Mouse (Mus musculus) hindbrain, embryonic 12.5 days (tissue): Measurements from ENCODE around the gene Stmn3. TPM values are rescaled to one million over a fixed set of nuclear protein-coding genes. Genes with fewer than 3 reads are reported as not detected.
A peak's percentile ranks its signal among the peaks of the same experiment; 100 is the strongest.
"Not testable (repeated sequence)": the region's sequence is repeated elsewhere in the genome, so short reads cannot be mapped to it uniquely, and the experiment has no call there.

Experiments used
- ATAC-seq: fragments of 200-750 bp; cut with Nextera tagmentation; 2 replicates; pipeline ENCODE4 v1.8.0; 2017; ENCODE audit warnings: moderate TSS enrichment; ENCODE audit not compliant: low FRiP score
- H3K27ac ChIP-seq: fragments of 300-500 bp; sonication (generic); 2 replicates; pipeline ENCODE4 v1.5.1; 2016; ENCODE audit warnings: mild to moderate bottlenecking
- H3K27me3 ChIP-seq: fragments of 300-500 bp; sonication (generic); 2 replicates; pipeline ENCODE4 v1.6.1; 2016; ENCODE audit warnings: mild to moderate bottlenecking
- H3K36me3 ChIP-seq: fragments of 300-500 bp; sonication (generic); 2 replicates; pipeline ENCODE4 v1.6.1; 2016; ENCODE audit warnings: mild to moderate bottlenecking
- H3K4me1 ChIP-seq: fragments of 300-500 bp; sonication (generic); 2 replicates; pipeline ENCODE4 v1.6.1; 2016
- H3K4me2 ChIP-seq: fragments of 300-500 bp; sonication (generic); replicated peaks from 2 replicates; pipeline ENCODE4 v1.6.1; 2016; ENCODE audit warnings: mild to moderate bottlenecking
- H3K4me3 ChIP-seq: fragments of 300-500 bp; sonication (generic); 2 replicates; pipeline ENCODE4 v1.5.1; 2016; ENCODE audit warnings: mild to moderate bottlenecking
- H3K9ac ChIP-seq: fragments of 300-500 bp; sonication (generic); 2 replicates; pipeline ENCODE4 v1.6.1; 2016; ENCODE audit warnings: mild to moderate bottlenecking, moderate library complexity
- H3K9me3 ChIP-seq: fragments of 300-500 bp; sonication (generic); replicated peaks from 2 replicates; pipeline ENCODE4 v1.6.1; 2016; ENCODE audit warnings: mild to moderate bottlenecking
- WGBS: fragments of 180-500 bp; shearing (Covaris S2); methylation state at CpG from one replicate; pipeline ENCODE4 v1.1.7; 2016; 5-methylcytosine and 5-hydroxymethylcytosine counted together
- polyA plus RNA-seq: library from polyadenylated mRNA; unstranded; fragments of >200 nt; fragmentation: Nextera tagmentation; extraction: Ambion mirVana; gene quantifications from 2 replicates; pipeline ENCODE4 v1.2.1, GENCODE M21; 2016

Stmn3 gene
- polyA plus RNA-seq, 1 experiment from 2014 or later = 505 TPM

DNA sequence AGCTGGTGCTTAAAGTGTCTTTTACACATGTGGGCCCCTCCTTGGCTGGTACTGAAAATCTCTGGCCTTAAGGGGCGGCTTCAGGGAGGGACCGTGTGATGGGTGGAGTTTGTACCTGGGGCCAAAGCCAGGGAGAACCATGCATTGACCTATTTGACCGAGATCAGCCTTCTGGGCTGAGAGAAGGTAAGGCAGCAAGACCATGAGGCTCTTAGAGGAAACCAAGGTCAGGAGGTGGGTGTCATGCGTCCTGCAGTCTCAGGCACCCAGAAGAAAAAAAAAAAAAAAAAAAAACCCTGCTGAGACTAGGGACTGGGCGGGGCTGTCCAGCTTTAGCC is 1.3 kb downstream of the Stmn3 start:
- peaks cover 11% of the 10 kb centered on the region for H3K36me3 ChIP-seq
- peak; percentile 9; the same call in 1 of the 2 replicates for ATAC-seq
- peak overlapping the region; percentile 92 for H3K9ac ChIP-seq
- peaks cover 18% of the 10 kb centered on the region for H3K4me1 ChIP-seq
- H3K4me2 ChIP-seq = peak overlapping the region; percentile 63
- 20% methylated on average over 5 of the region's 5 CpGs for WGBS
- H3K27ac ChIP-seq = peak overlapping the region; percentile 94
- peak overlapping the region; percentile 67 for H3K4me3 ChIP-seq
- H3K9me3 ChIP-seq = no peaks in the 10 kb centered on the region
- peaks cover 22% of the 10 kb centered on the region for H3K27me3 ChIP-seq

DNA sequence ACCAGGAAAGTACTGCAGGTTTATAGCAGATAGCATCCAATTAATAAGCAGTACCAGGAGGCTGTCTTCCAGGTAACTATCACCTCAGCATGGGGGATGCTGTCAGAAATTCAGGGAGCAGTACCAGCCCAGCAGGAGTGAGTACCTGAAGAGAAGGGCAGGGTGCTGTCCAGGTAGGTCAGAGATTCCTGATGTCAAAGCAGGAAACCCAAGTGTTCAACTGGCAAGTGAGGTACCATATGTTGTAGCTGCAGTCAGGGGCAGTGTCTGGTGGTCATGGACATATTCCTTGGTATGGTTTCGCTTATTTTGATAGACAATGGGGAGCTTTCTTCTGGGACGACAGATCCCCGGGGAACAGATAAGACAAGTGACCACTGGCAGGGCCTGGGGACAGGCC is 1.9 kb downstream of the Stmn3 start:
- H3K9ac ChIP-seq = peak overlapping the region; percentile 92
- no peaks in the 10 kb centered on the region for H3K9me3 ChIP-seq
- peaks cover 20% of the 10 kb centered on the region for H3K4me1 ChIP-seq
- H3K36me3 ChIP-seq = peaks cover 16% of the 10 kb centered on the region
- no peak overlapping the region for H3K27ac ChIP-seq
- 64% methylated on average over 3 of the region's 3 CpGs for WGBS
- peak overlapping the region; percentile 63 for H3K4me2 ChIP-seq
- H3K27me3 ChIP-seq = peaks cover 28% of the 10 kb centered on the region
- no peak for ATAC-seq
- H3K4me3 ChIP-seq = peak overlapping the region; percentile 67

DNA sequence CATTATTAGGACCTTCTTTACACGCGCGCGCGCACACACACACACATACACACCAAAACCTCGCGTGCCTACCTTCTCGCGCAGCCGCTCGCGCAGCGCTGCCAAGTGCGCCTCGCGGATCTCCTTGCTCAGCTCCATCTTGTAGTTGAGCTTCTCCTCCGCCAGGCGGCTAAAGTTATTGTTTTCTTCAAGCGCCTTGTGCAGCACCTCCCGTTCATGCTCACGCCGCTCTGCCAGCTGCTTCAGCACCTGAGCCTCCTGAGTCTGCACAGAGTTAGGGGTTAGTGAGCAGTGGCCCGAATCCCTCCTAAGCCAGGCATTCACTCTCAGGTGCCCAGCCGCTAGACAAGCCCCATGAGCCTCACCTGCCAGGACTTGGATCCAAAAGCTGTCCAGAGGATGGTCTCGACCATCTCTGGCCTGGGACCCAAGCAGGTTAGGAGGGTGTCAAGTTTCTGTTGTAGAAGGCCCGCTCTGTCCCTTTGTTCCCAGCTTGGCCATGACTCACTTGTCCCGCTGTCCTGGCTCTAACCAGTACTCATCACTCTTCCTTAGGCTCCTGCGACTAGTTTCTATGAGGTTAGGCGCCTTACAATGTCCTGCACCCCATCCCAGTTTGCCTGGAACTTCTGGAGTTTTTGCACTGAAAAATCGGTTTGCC is 7.0 kb downstream of the Stmn3 start:
- Histone ChIP-seq H3K27me3 (peaks cover 27% of the 10 kb centered on the region), H3K9me3 (no peaks in the 10 kb centered on the region), H3K4me1 (peaks cover 12% of the 10 kb centered on the region), H3K27ac (no peak overlapping the region), H3K36me3 (peaks cover 42% of the 10 kb centered on the region), H3K4me3 (no peak overlapping the region), H3K4me2 (no peak overlapping the region; the same call in 1 of the 2 replicates), H3K9ac (no peak overlapping the region)
- WGBS = 11% methylated on average over 30 of the region's 30 CpGs
- ATAC-seq = peak; percentile 50

DNA sequence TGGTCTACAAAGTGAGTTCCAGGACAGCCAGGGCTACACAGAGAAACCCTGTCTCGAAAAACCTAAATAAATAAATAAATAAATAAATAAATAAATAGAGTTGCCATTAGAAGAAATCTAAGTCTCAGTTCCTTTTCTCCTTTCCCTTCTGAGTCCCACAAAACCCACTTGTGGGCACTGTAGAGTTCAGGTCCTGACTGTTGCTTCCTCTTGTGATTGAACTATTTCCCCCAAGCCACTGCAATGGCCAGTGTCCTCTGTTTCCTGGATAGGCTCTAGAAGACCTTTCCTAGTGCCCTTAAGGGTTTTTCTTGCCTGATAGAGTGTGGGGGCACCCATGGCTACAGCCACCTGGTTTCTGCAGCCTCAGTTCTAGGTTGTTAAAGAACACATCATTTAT is 9.4 kb downstream of the Stmn3 start:
- Histone ChIP-seq H3K27ac (no peak overlapping the region), H3K4me3 (no peak overlapping the region), H3K27me3 (peaks cover 23% of the 10 kb centered on the region), H3K4me1 (peaks cover 8% of the 10 kb centered on the region), H3K9me3 (no peaks in the 10 kb centered on the region), H3K9ac (no peak overlapping the region), H3K4me2 (no peak overlapping the region), H3K36me3 (peaks cover 59% of the 10 kb centered on the region)
- ATAC-seq = no peak
- WGBS = 94% methylated on average over 1 of the region's 1 CpGs

DNA sequence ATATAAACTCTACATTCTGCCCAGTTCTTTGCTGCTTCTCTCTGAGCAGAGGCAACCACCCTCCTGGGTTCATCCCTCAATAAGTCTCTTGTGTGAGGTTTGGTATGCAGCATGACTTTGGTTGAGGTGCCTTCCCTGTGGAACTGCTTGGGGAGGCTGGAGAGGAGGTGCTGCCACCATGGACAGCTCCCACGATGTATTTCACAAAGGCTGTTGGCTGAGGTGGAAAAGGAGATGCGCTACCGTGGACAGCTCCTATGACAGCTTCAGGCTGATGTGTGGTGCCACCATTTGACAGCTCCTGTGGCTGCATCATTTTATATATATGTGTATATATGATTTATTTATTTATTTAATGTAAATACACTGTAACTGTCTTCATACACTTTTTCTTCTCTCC is 12.3 kb downstream of the Stmn3 start:
- WGBS = 32% methylated on average over 3 of the region's 3 CpGs
- H3K27me3 ChIP-seq = peaks cover 15% of the 10 kb centered on the region
- peaks cover 40% of the 10 kb centered on the region for H3K36me3 ChIP-seq
- no peak overlapping the region for H3K9ac ChIP-seq
- H3K4me1 ChIP-seq = peaks cover 2% of the 10 kb centered on the region
- H3K4me2 ChIP-seq = no peak overlapping the region
- H3K9me3 ChIP-seq = no peaks in the 10 kb centered on the region
- no peak for ATAC-seq
- no peak overlapping the region for H3K4me3 ChIP-seq
- no peak overlapping the region for H3K27ac ChIP-seq

DNA sequence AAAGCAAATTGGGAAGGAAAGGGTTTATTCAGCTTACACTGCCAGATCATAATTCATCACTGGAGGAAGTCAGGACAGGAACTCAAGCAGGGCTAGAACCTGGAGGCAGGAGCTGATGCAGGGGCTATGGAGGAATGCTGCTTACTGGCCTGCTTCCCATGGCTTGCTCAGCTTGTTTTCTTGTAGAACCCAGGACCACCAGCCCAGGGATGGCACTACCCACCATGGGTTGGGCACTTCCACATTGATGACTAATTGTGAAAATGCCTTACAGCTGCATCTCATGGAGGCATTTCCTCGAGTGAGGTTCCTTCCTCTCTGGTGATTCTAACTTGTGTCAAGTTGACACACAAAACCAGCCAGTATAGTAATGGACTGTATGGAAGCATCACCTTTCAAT is 23.4 kb downstream of the Stmn3 start:
- H3K9ac ChIP-seq = no peak overlapping the region
- H3K4me2 ChIP-seq = no peak overlapping the region
- no peak overlapping the region for H3K4me3 ChIP-seq
- no peaks in the 10 kb centered on the region for H3K9me3 ChIP-seq
- H3K36me3 ChIP-seq = 0 out of 2 replicates have a peak, but pooled peaks cover 2% of the 10 kb centered on the region
- H3K4me1 ChIP-seq = peaks cover 17% of the 10 kb centered on the region
- H3K27me3 ChIP-seq = no peaks in the 10 kb centered on the region
- WGBS = 73% methylated on average over 1 of the region's 1 CpGs
- H3K27ac ChIP-seq = no peak overlapping the region
- no peak for ATAC-seq

DNA sequence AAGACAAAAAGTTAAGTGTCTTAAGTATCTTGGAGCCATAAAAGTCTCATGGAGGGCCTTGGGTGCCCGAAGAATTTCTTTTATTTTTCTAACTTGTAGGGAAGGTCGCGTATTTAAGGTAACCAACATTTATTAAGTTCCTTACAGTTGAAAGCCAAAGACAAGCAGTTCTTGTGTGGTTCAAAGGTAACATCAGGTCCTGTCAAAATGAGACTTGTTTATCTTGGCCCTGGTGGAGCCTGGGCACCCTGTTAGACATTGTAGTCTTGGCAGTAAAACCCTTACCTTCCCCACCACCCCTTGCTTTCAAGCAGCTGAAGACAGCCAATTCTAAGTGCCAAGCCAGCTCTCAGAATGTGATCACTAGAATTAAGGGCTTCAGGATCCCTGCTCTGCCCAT is 25.6 kb downstream of the Stmn3 start:
- 0 out of 2 replicates have a peak, but pooled peaks cover 7% of the 10 kb centered on the region for H3K36me3 ChIP-seq
- H3K9ac ChIP-seq = peak overlapping the region; percentile 61; the same call in 1 of the 2 replicates
- peak overlapping the region; percentile 65 for H3K4me2 ChIP-seq
- H3K4me1 ChIP-seq = peaks cover 17% of the 10 kb centered on the region
- H3K27me3 ChIP-seq = no peaks in the 10 kb centered on the region
- no peaks in the 10 kb centered on the region for H3K9me3 ChIP-seq
- WGBS = 85% methylated on average over 3 of the region's 3 CpGs
- peak overlapping the region; percentile 60 for H3K4me3 ChIP-seq
- no peak overlapping the region for H3K27ac ChIP-seq
- ATAC-seq = no peak

DNA sequence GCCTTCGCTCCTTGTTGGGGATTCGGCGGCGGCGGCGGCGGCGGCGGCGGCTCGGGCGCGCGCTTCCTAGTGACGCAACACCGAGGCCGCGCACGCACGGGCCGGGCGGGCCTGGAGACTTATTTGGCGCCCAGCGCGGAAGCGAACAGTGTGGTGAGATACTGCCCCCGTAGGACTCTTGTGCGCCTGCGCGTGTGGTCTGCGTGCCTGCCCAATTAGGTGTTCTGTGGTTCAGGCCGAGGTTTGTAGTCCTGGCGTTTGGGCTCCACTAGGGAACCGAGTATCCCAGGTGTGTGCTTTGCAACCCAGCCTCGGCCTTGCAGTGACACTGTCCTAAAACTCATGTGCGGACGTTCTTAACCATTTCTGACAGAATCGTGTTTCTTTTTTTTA is 26.3 kb downstream of the Stmn3 start, which contains the start of gene Gmeb2:
TSS of gene Gmeb2 (minus strand) at position 78 of the 393 bp plus-strand sequence.
- H3K27ac ChIP-seq = peak within 1 kb of the TSS; percentile 97
- H3K36me3 ChIP-seq = peaks cover 13% of the 10 kb centered on the region; the same call in 1 of the 2 replicates
- peak within 1 kb of the TSS; percentile 60 for H3K4me3 ChIP-seq

DNA sequence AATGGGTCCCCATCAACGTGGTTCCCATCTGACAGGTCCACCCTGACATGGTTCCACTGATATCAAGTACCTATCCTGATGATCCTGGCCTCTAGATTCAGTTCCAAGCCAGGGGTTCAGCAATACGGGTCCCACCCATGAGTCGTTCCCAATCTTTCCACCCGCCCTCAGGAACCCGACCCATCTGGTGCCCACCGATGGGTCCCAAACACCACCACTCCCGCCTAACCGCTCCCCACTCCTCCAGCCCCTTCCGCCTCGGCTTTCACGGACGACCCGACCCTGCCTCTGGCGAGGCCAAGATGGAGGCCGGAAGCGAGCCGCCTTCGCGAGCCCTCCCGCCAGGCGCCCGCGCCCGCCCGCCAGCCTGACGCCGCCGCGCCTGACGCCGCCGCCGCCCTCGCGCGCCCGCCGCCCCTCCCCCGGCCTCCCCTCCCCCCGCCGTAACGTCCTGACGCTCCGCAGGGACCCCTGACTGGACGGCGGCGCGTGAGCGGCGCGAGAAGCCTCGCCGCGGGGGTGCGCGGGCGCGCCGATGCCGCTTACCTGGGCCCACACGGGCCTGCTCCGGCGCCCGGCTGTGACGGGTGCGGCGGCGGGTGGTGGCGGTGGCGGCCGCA is 26.9 kb downstream of the Stmn3 start:
- H3K9ac ChIP-seq = peak overlapping the region; percentile 92
- H3K27me3 ChIP-seq = no peaks in the 10 kb centered on the region
- H3K4me2 ChIP-seq = peak overlapping the region; percentile 63
- H3K4me3 ChIP-seq = peak overlapping the region; percentile 60
- peak; percentile 89 for ATAC-seq
- no peaks in the 10 kb centered on the region for H3K9me3 ChIP-seq
- H3K27ac ChIP-seq = peak overlapping the region; percentile 97
- peaks cover 13% of the 10 kb centered on the region; the same call in 1 of the 2 replicates for H3K36me3 ChIP-seq
- under 1% methylated on average over 42 of the region's 71 CpGs for WGBS
- peaks cover 17% of the 10 kb centered on the region for H3K4me1 ChIP-seq

More for the DNA sequence above, 26.3 kb downstream of the Stmn3 start, which contains the start of gene Gmeb2:
- Histone ChIP-seq H3K4me1 (peaks cover 17% of the 10 kb centered on the region), H3K9ac (peak within 1 kb of the TSS; percentile 92), H3K4me2 (peak within 1 kb of the TSS; percentile 65)
- ATAC-seq = peak; percentile 96
- not testable (repeated sequence) for H3K9me3 ChIP-seq, H3K27me3 ChIP-seq
- 1% methylated on average over 27 of the region's 38 CpGs for WGBS

DNA sequence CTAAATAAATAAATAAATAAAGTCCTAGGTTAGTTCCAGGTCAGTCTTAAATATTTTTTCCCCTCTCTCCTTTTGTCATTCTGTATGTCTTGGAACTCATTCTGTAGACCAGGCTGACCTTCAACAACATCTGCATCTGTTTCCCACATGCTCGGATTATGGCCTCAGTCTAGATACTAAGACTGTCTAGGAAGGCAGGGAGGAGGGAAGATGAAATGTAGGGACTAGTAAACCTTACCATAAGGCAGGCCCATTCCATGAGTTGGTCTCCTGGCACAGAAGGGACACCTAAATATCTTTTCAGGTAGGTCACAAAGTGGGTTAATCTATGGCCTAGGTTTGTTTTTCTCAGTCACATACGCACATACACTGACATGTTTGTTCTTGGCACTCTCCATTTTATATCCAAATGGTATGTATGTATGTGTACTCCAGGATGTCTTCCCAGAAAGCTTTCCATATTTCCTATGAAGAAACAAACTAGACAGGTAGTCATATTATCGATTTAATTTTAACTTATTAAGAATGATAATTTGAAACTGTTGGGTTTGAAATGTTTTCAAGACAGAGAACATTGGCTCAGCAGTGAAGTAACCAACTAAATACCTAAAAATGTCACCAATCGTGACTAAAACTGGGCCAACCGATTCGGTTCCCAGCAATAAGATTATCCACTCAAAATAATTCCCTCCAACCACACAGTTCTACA is 27.5 kb downstream of the Stmn3 start:
- Histone ChIP-seq H3K27ac (peak overlapping the region; percentile 97), H3K4me3 (peak overlapping the region; percentile 60), H3K27me3 (no peaks in the 10 kb centered on the region), H3K9ac (peak overlapping the region; percentile 92), H3K36me3 (peaks cover 13% of the 10 kb centered on the region; the same call in 1 of the 2 replicates), H3K4me1 (peaks cover 17% of the 10 kb centered on the region), H3K9me3 (no peaks in the 10 kb centered on the region), H3K4me2 (peak overlapping the region; percentile 63)
- WGBS = 59% methylated on average over 6 of the region's 6 CpGs
- no peak for ATAC-seq

DNA sequence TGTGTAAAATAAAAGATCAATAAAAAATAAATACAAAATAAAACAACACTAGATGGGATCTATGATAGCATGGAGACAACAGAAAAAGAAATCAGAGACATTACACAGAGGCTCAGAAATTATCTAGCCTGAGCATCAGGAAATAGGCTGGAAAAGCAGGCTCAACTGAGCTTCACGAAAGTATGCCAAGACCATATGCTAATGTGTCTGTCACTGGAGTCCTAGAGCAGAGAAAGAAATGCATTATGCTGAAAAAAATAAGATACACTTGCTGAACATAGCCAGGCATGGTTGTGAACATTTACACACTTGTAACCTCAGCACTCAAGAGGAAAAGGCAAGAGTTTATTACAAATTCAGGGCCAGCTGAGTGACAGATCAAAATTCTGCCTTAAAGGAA is 34.3 kb downstream of the Stmn3 start:
- H3K27ac ChIP-seq = no peak overlapping the region
- no peak for ATAC-seq
- no peak overlapping the region for H3K4me3 ChIP-seq
- H3K9ac ChIP-seq = no peak overlapping the region
- no peaks in the 10 kb centered on the region for H3K9me3 ChIP-seq
- H3K27me3 ChIP-seq = no peaks in the 10 kb centered on the region
- WGBS = 85% methylated on average over 1 of the region's 1 CpGs
- no peak overlapping the region for H3K4me2 ChIP-seq
- H3K4me1 ChIP-seq = no peaks in the 10 kb centered on the region
- H3K36me3 ChIP-seq = peaks cover 40% of the 10 kb centered on the region

DNA sequence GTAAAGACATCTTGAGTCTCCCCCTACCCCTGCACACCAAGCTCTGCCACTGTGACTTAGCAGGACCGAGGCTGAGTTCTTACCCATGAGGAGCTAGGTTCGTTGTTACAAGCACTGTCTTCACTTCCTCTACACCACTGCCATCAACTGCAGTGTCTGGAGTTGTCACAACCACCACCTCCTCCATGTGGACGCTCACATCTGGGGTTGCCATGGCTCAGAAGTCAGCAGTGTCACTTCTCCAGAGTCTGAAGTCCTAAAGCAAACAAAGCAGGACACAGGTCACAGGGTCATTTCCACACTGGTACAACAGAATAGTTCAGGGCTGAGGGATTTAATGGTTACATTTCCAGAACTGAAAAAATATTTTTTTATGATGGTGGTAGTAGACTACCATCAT is 36.4 kb downstream of the Stmn3 start:
- no peak for ATAC-seq
- no peak overlapping the region for H3K9ac ChIP-seq
- H3K4me1 ChIP-seq = no peaks in the 10 kb centered on the region
- no peak overlapping the region for H3K27ac ChIP-seq
- H3K36me3 ChIP-seq = peaks cover 44% of the 10 kb centered on the region
- no peaks in the 10 kb centered on the region for H3K9me3 ChIP-seq
- WGBS = 84% methylated on average over 3 of the region's 3 CpGs
- no peak overlapping the region for H3K4me3 ChIP-seq
- H3K27me3 ChIP-seq = no peaks in the 10 kb centered on the region
- no peak overlapping the region for H3K4me2 ChIP-seq
